Mouse (Mus musculus): ENCODE measurements around the gene Vmn1r6. TPM values are rescaled to one million over a fixed set of nuclear protein-coding genes. Genes with fewer than 3 reads are reported as not detected.
"Not testable (repeated sequence)": the region's sequence is repeated elsewhere in the genome, so short reads cannot be mapped to it uniquely, and the experiment has no call there.

Vmn1r6 gene
- polyA plus RNA-seq (2016; fragmentation: Nextera tagmentation; extraction: Ambion mirVana): not detected in 2 replicates

GRCm38 (mm10) chr6:56996943-56997342 is at the start of gene Vmn1r6:
Gene Vmn1r6, plus strand, starts transcription at chr6:56997243.
- Histone ChIP-seq H3K4me3 (no peak within 1 kb of the TSS), H3K27me3 (ENCODE audit: insufficient read depth, poor library complexity, severe bottlenecking) (no peaks in the 10 kb centered on the region), H3K27ac (no peak within 1 kb of the TSS), H3K4me1 (replicated peaks) (no peaks in the 10 kb centered on the region), H3K9me3 (no peaks in the 10 kb centered on the region), H3K36me3 (no peaks in the 10 kb centered on the region)
- 84% methylated on average over 2 of the region's 2 CpGs for WGBS
- DNase-seq (ENCODE audit: low spot score): no peak

- H3K4me3 ChIP-seq: no peak overlapping the region
- 87% methylated on average over 5 of the region's 5 CpGs for WGBS
- DNase-seq (ENCODE audit: low spot score): no peak
- no peaks in the 10 kb centered on the region for H3K36me3 ChIP-seq
- no peaks in the 10 kb centered on the region for H3K9me3 ChIP-seq
- H3K27me3 ChIP-seq (ENCODE audit: insufficient read depth, poor library complexity, severe bottlenecking): no peaks in the 10 kb centered on the region
- no peaks in the 10 kb centered on the region for H3K4me1 ChIP-seq (replicated peaks)
- H3K27ac ChIP-seq: no peak overlapping the region
Measured at GRCm38 (mm10) chr6:56956436-56956835, 40.6 kb upstream of the Vmn1r6 start.

- no peak for DNase-seq (ENCODE audit: low spot score)
- Histone ChIP-seq H3K4me3 (no peak within 1 kb of the TSS), H3K27me3 (ENCODE audit: insufficient read depth, poor library complexity, severe bottlenecking) (no peaks in the 10 kb centered on the region), H3K36me3 (no peaks in the 10 kb centered on the region), H3K9me3 (no peaks in the 10 kb centered on the region), H3K4me1 (replicated peaks) (no peaks in the 10 kb centered on the region), H3K27ac (no peak within 1 kb of the TSS)
Measured at GRCm38 (mm10) chr6:56969973-56970372, 27.1 kb upstream of the Vmn1r6 start, which contains the start of gene Vmn1r5. Gene Vmn1r5, plus strand, starts transcription at chr6:56970273.

- H3K27me3 ChIP-seq (ENCODE audit: insufficient read depth, poor library complexity, severe bottlenecking); H3K27ac ChIP-seq; H3K36me3 ChIP-seq; H3K4me3 ChIP-seq; H3K9me3 ChIP-seq; H3K4me1 ChIP-seq (replicated peaks); DNase-seq (ENCODE audit: low spot score): not testable (repeated sequence)
- WGBS: 86% methylated on average over 2 of the region's 2 CpGs
Measured at GRCm38 (mm10) chr6:57025224-57025623, 28.2 kb downstream of the Vmn1r6 start, which contains the start of gene Vmn1r7. Gene Vmn1r7, minus strand, starts transcription at chr6:57025324.

- Histone ChIP-seq H3K4me3 (no peak within 1 kb of the TSS), H3K4me1 (replicated peaks) (no peaks in the 10 kb centered on the region), H3K36me3 (no peaks in the 10 kb centered on the region), H3K27me3 (ENCODE audit: insufficient read depth, poor library complexity, severe bottlenecking) (no peaks in the 10 kb centered on the region), H3K27ac (no peak within 1 kb of the TSS), H3K9me3 (no peaks in the 10 kb centered on the region)
- no peak for DNase-seq (ENCODE audit: low spot score)
Measured at GRCm38 (mm10) chr6:57031984-57032383, 34.9 kb downstream of the Vmn1r6 start, which contains the start of gene Vmn1r8. Gene Vmn1r8, plus strand, starts transcription at chr6:57032284.

- no peaks in the 10 kb centered on the region for H3K4me1 ChIP-seq (replicated peaks)
- no peaks in the 10 kb centered on the region for H3K27me3 ChIP-seq (ENCODE audit: insufficient read depth, poor library complexity, severe bottlenecking)
- 86% methylated on average over 2 of the region's 2 CpGs for WGBS
- no peaks in the 10 kb centered on the region for H3K9me3 ChIP-seq
- H3K36me3 ChIP-seq: no peaks in the 10 kb centered on the region
- H3K4me3 ChIP-seq: no peak overlapping the region
- H3K27ac ChIP-seq: no peak overlapping the region
- no peak for DNase-seq (ENCODE audit: low spot score)
Measured at GRCm38 (mm10) chr6:57034674-57035073, 37.6 kb downstream of the Vmn1r6 start.

Other genes starting within 250 kb of the Vmn1r6 start
- 34.4 and 38.9 TPM in 2 replicates for gene Kbtbd2, start 199.4 kb upstream of the Vmn1r6 start, polyA plus RNA-seq (2016; fragmentation: Nextera tagmentation; extraction: Ambion mirVana)
- gene Fkbp9, start 165.2 kb upstream of the Vmn1r6 start, polyA plus RNA-seq (2016; fragmentation: Nextera tagmentation; extraction: Ambion mirVana): 60.3 and 75.5 TPM in 2 replicates
- gene Nt5c3, start 73.3 kb upstream of the Vmn1r6 start, polyA plus RNA-seq (2016; fragmentation: Nextera tagmentation; extraction: Ambion mirVana): 66.4 and 73.5 TPM in 2 replicates
- gene Vmn1r4, start 73.2 kb upstream of the Vmn1r6 start, polyA plus RNA-seq (2016; fragmentation: Nextera tagmentation; extraction: Ambion mirVana): 0.27 and 0.47 TPM in 2 replicates
- gene Vmn1r5, start 27.0 kb upstream of the Vmn1r6 start, polyA plus RNA-seq (2016; fragmentation: Nextera tagmentation; extraction: Ambion mirVana): not detected in 2 replicates
- gene Vmn1r7, start 28.1 kb downstream of the Vmn1r6 start, polyA plus RNA-seq (2016; fragmentation: Nextera tagmentation; extraction: Ambion mirVana): not detected in 2 replicates
- not detected in 2 replicates for gene Vmn1r8, start 35.0 kb downstream of the Vmn1r6 start, polyA plus RNA-seq (2016; fragmentation: Nextera tagmentation; extraction: Ambion mirVana)
- not detected in 2 replicates for gene Vmn1r9, start 69.5 kb downstream of the Vmn1r6 start, polyA plus RNA-seq (2016; fragmentation: Nextera tagmentation; extraction: Ambion mirVana)
- gene Vmn1r10, start 112.2 kb downstream of the Vmn1r6 start, polyA plus RNA-seq (2016; fragmentation: Nextera tagmentation; extraction: Ambion mirVana): not detected in 2 replicates
- not detected in 2 replicates for gene Vmn1r11, start 136.2 kb downstream of the Vmn1r6 start, polyA plus RNA-seq (2016; fragmentation: Nextera tagmentation; extraction: Ambion mirVana)
- not detected in 2 replicates for gene Vmn1r12, start 159.7 kb downstream of the Vmn1r6 start, polyA plus RNA-seq (2016; fragmentation: Nextera tagmentation; extraction: Ambion mirVana)
- gene Vmn1r13, start 206.0 kb downstream of the Vmn1r6 start, polyA plus RNA-seq (2016; fragmentation: Nextera tagmentation; extraction: Ambion mirVana): not detected in 2 replicates
- gene Vmn1r14, start 234.4 kb downstream of the Vmn1r6 start, polyA plus RNA-seq (2016; fragmentation: Nextera tagmentation; extraction: Ambion mirVana): not detected in 2 replicates

Measured in hindbrain, embryonic 10.5 days (tissue).